Mouse (Mus musculus): ENCODE measurements at regions not wholly inside any gene's neighbourhood (a gene's known extent, or its start where the extent isn't known, plus 50 kb on each side); places are given as distances from the start of the nearest gene placed in this dataset.

DNA sequence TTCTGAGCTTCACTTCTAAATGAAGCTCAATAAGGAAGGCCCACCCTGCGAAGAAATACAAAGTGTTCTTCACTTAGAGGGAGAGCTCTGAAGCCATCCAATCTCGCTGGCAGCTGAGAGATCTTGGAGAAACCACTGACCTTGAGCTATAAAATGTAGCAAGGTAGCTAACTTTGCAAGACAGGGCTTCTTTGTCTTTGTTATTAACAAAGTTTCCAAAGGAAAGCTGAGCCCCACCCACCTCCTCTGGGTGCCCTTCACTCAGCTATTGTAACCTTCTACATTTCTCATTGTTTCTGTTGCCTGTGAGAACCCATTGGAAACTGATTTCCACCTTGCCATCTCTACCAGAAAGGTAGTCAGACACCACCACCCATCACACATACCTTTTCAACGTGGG is 57.2 kb upstream of the Usp9x start:
- ATAC-seq: no peak
- Histone ChIP-seq H3K36me3 (replicated peaks; ENCODE audit: insufficient read depth, low read length) (no peaks in the 10 kb centered on the region), H3K4me1 (ENCODE audit: insufficient read depth) (no peaks in the 10 kb centered on the region), H3K9me3 (ENCODE audit: low read length) (no peaks in the 10 kb centered on the region), H3K27me3 (ENCODE audit: insufficient read depth, low read length) (no peaks in the 10 kb centered on the region), H3K4me3 (ENCODE audit: low read depth, low read length) (no peak overlapping the region), H3K27ac (ENCODE audit: low read depth) (no peak overlapping the region), H3K4me2 (ENCODE audit: low read depth, low read length) (no peak overlapping the region), H3K9ac (replicated peaks) (no peak overlapping the region)
- TF ChIP-seq CTCF (IDR thresholded peaks at IDR 0.05; ENCODE audit: low read depth): no peak
- TF ChIP-seq EP300 (IDR thresholded peaks at IDR 0.05; ENCODE audit: low read depth): no peak
- no peak for DNase-seq
- 64% methylated on average over 3 of the region's 3 CpGs for WGBS (ENCODE audit: insufficient replicate concordance)

DNA sequence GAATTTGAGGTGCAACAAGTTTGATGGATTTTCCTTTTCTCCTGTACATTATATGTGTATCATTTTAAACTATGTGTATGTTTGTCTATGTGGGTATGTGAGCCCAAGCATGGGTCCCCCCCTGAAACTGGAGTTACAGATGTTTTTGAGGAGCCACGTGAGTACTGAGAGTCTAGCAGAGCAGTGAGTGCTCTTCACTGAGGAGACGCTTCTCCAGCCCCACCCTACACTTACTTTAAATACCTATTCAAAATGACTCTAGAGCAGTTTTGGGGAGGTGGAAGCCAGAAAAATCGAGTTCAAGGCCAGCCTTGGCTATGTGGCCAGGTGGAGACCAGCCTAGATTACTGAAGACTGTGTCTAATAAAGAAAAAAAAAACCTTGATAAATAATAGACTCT is 58.2 kb upstream of the Usp9x start:
- Histone ChIP-seq H3K4me1 (ENCODE audit: insufficient read depth) (no peaks in the 10 kb centered on the region), H3K36me3 (replicated peaks; ENCODE audit: insufficient read depth, low read length) (no peaks in the 10 kb centered on the region), H3K9ac (replicated peaks) (no peak overlapping the region), H3K9me3 (ENCODE audit: low read length) (no peaks in the 10 kb centered on the region), H3K27ac (ENCODE audit: low read depth) (no peak overlapping the region), H3K4me2 (ENCODE audit: low read depth, low read length) (no peak overlapping the region), H3K4me3 (ENCODE audit: low read depth, low read length) (no peak overlapping the region), H3K27me3 (ENCODE audit: insufficient read depth, low read length) (no peaks in the 10 kb centered on the region)
- ATAC-seq (no peak), DNase-seq (no peak)
- TF ChIP-seq CTCF (IDR thresholded peaks at IDR 0.05; ENCODE audit: low read depth): no peak
- TF ChIP-seq EP300 (IDR thresholded peaks at IDR 0.05; ENCODE audit: low read depth): no peak
- 64% methylated on average over 3 of the region's 3 CpGs for WGBS (ENCODE audit: insufficient replicate concordance)

DNA sequence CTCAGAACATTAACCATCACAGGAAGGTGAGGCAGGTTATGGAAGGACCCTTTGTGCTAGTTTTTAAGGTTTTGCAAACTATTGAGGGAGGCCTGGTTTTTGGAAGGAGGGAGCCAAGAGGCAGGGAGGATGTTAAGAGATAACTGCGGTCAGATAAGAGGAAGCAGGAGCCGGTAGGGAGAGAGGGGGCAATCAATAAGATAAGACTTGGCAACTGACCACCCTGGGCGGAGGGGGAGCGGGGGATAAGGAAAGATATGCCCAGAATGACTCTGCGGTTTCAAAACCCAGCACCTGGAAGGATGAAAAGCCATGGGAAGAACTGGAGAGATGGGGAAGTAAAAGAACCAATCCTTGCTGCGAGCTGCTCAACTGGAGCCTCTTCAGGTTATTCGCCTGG is 80.5 kb upstream of the Usp9x start:
- Histone ChIP-seq H3K9ac (replicated peaks) (no peak overlapping the region), H3K4me2 (ENCODE audit: low read depth, low read length) (no peak overlapping the region), H3K4me1 (ENCODE audit: insufficient read depth) (no peaks in the 10 kb centered on the region), H3K27ac (ENCODE audit: low read depth) (no peak overlapping the region), H3K9me3 (ENCODE audit: low read length) (no peaks in the 10 kb centered on the region), H3K36me3 (replicated peaks; ENCODE audit: insufficient read depth, low read length) (no peaks in the 10 kb centered on the region), H3K27me3 (ENCODE audit: insufficient read depth, low read length) (no peaks in the 10 kb centered on the region), H3K4me3 (ENCODE audit: low read depth, low read length) (no peak overlapping the region)
- DNase-seq: no peak
- WGBS (ENCODE audit: insufficient replicate concordance): 40% methylated on average over 7 of the region's 7 CpGs
- TF ChIP-seq CTCF (IDR thresholded peaks at IDR 0.05; ENCODE audit: low read depth): no peak
- no peak for TF ChIP-seq EP300 (IDR thresholded peaks at IDR 0.05; ENCODE audit: low read depth)
- ATAC-seq: no peak

DNA sequence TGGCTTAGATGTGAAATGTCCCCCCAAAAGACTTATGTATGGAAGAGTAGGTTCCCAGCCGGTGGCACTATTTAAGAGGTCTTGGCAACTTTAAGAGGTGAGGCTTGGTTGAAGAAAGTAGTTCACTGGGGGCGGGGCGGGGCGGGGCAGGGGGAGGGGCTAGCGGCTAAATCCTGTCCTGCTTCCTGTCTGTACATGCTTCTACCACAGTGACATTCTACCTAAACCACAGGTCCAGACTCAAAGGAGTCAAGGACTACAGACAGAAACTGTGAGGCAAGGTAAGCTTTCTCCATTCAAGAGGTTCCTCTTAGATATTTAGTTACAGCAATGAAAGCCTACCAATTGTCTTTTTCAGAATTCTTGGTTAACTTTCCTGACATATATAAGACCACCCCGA is 93.6 kb upstream of the Usp9x start:
- H3K9me3 ChIP-seq (ENCODE audit: low read length): no peaks in the 10 kb centered on the region
- H3K9ac ChIP-seq (replicated peaks): no peak overlapping the region
- H3K27me3 ChIP-seq (ENCODE audit: insufficient read depth, low read length): no peaks in the 10 kb centered on the region
- H3K27ac ChIP-seq (ENCODE audit: low read depth): no peak overlapping the region
- whole genome bisulfite sequencing (ENCODE audit: insufficient replicate concordance): 70% methylated on average over 6 of the region's 6 CpGs
- H3K4me1 ChIP-seq (ENCODE audit: insufficient read depth): no peaks in the 10 kb centered on the region
- H3K4me3 ChIP-seq (ENCODE audit: low read depth, low read length): no peak overlapping the region
- peak; percentile 14 for DNase-seq
- no peak overlapping the region for H3K4me2 ChIP-seq (ENCODE audit: low read depth, low read length)
- no peak for TF ChIP-seq EP300 (IDR thresholded peaks at IDR 0.05; ENCODE audit: low read depth)
- TF ChIP-seq CTCF (IDR thresholded peaks at IDR 0.05; ENCODE audit: low read depth): no peak
- H3K36me3 ChIP-seq (replicated peaks; ENCODE audit: insufficient read depth, low read length): no peaks in the 10 kb centered on the region
- no peak for ATAC-seq

DNA sequence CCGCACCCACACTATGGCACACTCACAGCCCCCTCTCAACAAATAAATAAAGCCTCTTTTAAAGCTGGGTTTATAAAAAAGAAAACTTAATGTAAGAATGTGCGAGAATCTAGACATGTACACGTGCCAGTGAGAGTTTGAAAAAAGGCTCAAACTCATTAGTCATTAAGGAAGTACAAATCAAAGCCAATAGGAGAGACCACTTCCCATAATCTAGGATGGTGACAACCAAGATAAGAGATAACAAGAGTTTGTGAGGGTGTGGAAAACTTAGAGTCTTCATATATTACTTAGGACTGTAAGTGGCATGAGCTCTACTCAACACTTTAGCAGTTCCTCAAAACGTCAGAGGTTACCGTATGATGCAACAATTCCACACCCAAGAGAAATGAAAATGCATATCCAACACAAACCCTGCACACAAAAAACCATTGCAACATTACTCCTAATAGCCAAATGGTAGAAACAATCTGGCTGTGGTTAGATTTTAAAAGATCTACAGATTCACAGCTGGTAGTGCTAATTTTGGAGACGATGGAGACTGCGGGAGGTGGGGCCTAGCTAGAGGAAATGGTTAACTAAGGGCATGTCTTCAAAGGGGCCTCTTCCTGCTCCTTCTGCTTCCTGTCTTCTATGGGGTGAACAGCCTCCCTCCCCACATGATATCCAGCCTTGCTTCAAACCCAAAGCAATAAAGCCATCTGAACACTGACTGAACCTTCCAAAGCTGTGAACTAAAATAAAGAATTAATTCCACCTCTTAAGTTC is 102.1 kb upstream of the Usp9x start:
- TF ChIP-seq CTCF (IDR thresholded peaks at IDR 0.05; ENCODE audit: low read depth): no peak
- TF ChIP-seq EP300 (IDR thresholded peaks at IDR 0.05; ENCODE audit: low read depth): no peak
- no peak for ATAC-seq
- Histone ChIP-seq H3K4me2 (ENCODE audit: low read depth, low read length) (no peak overlapping the region), H3K27me3 (ENCODE audit: insufficient read depth, low read length) (no peaks in the 10 kb centered on the region), H3K27ac (ENCODE audit: low read depth) (no peak overlapping the region), H3K9ac (replicated peaks) (no peak overlapping the region), H3K4me1 (ENCODE audit: insufficient read depth) (no peaks in the 10 kb centered on the region), H3K9me3 (ENCODE audit: low read length) (no peaks in the 10 kb centered on the region), H3K4me3 (ENCODE audit: low read depth, low read length) (no peak overlapping the region), H3K36me3 (replicated peaks; ENCODE audit: insufficient read depth, low read length) (no peaks in the 10 kb centered on the region)
- WGBS (ENCODE audit: insufficient replicate concordance): 55% methylated on average over 7 of the region's 7 CpGs
- DNase-seq: no peak

DNA sequence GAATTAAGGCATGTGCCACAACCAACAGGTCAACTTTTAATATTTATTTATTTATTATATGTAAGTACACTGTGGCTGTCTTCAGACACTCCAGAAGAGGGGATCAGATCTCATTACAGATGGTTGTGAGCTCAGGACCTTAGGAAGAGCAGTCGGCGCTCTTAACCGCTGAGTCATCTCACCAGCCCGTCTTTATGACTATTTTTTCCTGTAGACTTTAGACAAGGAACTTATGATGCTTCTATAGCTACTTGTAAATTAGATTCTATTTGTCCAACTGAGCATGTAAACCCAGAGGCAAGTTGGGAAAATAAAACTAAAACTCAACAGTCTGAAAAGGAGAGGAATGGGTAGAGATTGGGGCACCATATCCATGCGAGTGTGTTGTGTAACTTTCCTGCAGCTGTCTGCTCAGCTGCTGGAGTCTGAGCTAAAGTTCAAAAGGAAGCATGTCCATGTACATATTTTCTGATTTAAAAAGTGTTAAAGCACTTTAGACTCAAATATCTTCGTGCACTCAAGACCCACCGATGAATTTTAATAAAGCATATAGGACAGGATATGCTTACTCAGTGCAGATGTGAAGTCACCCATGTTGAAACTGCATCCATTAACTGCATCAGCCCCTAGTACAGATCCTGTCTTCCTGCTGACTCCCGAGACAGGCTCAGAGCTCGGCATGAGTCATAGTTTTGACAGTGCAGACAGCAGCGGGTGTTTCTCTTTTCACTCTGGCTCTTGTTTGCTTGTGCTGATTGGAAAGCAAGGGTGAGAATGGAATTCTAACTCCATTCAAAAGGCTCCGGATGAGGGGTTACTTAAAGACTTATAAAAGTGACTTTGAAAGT is 111.6 kb upstream of the Usp9x start:
- no peak for ATAC-seq

More for the DNA sequence above, 111.6 kb upstream of the Usp9x start:
- Histone ChIP-seq H3K9ac (replicated peaks) (no peak overlapping the region), H3K27ac (ENCODE audit: low read depth) (no peak overlapping the region), H3K4me3 (ENCODE audit: low read depth, low read length) (no peak overlapping the region), H3K9me3 (ENCODE audit: low read length) (no peaks in the 10 kb centered on the region), H3K4me2 (ENCODE audit: low read depth, low read length) (no peak overlapping the region), H3K27me3 (ENCODE audit: insufficient read depth, low read length) (no peaks in the 10 kb centered on the region), H3K4me1 (ENCODE audit: insufficient read depth) (no peaks in the 10 kb centered on the region), H3K36me3 (replicated peaks; ENCODE audit: insufficient read depth, low read length) (no peaks in the 10 kb centered on the region)
- no peak for TF ChIP-seq CTCF (IDR thresholded peaks at IDR 0.05; ENCODE audit: low read depth)
- TF ChIP-seq EP300 (IDR thresholded peaks at IDR 0.05; ENCODE audit: low read depth): no peak
- no peak for DNase-seq
- 44% methylated on average over 11 of the region's 11 CpGs for WGBS (ENCODE audit: insufficient replicate concordance)

All from liver, postnatal 0 days (tissue).